7 mouse cellular contexts compared by ENCODE assay signal in genomic region chr13:55599566-55600540, GRCm38 (mm10). TPM values are rescaled to one million over a fixed set of nuclear protein-coding genes. Genes with fewer than 3 reads are reported as not detected.
DNase-seq lines count a peak whose midpoint lies in the region; ATAC-seq and TF ChIP-seq lines count a peak whose summit lies in the region.

B4galt7 (plus strand) TSS chr13:55599896.

- no peaks in the 10 kb centered on the region for H3K27me3 ChIP-seq in embryonic facial prominence, embryonic 11.5 days (ENCODE audit: control insufficient read depth, insufficient read depth, low read length)
- no peaks in the 10 kb centered on the region for H3K27me3 ChIP-seq in limb, embryonic 11.5 days (ENCODE audit: control insufficient read depth, insufficient read depth, low read length)
- no peaks in the 10 kb centered on the region for H3K27me3 ChIP-seq in midbrain, embryonic 13.5 days
- no peaks in the 10 kb centered on the region for H3K27me3 ChIP-seq in small intestine, adult 2 months (ENCODE audit: control insufficient read depth, insufficient read depth, low read length)

- no peak for TF ChIP-seq CTCF in small intestine, adult 2 months (IDR thresholded peaks at IDR 0.05; ENCODE audit: extremely low read depth, insufficient read length, insufficient replicate concordance, low read depth, low read length)

- no peak within 1 kb of the TSS for H3K27ac ChIP-seq in embryonic facial prominence, embryonic 11.5 days (replicated peaks; ENCODE audit: low read depth, low read length)
- H3K27ac ChIP-seq in limb, embryonic 11.5 days (replicated peaks; ENCODE audit: low read depth, low read length): no peak within 1 kb of the TSS; the same call in 1 of the 2 replicates
- peak within 1 kb of the TSS; percentile 81 for H3K27ac ChIP-seq in midbrain, embryonic 13.5 days
- peak within 1 kb of the TSS; percentile 11; the same call in 1 of the 2 replicates for H3K27ac ChIP-seq in small intestine, adult 2 months (ENCODE audit: insufficient read depth, low read depth, low read length)

- H3K4me2 ChIP-seq in embryonic facial prominence, embryonic 11.5 days (ENCODE audit: low read depth, low read length): peak within 1 kb of the TSS; percentile 38
- peak within 1 kb of the TSS; percentile 64 for H3K4me2 ChIP-seq in limb, embryonic 11.5 days (ENCODE audit: low read depth, severe bottlenecking)
- H3K4me2 ChIP-seq in midbrain, embryonic 13.5 days (replicated peaks): peak within 1 kb of the TSS; percentile 80

- no peak; the same call in none of the 2 replicates for TF ChIP-seq POLR2A in small intestine, adult 2 months (IDR thresholded peaks at IDR 0.05; ENCODE audit: low read depth, low read length)

- peak; percentile 96 for DNase-seq in adrenal gland, postnatal 10 days
- DNase-seq in embryonic facial prominence, embryonic 11.5 days (ENCODE audit: low spot score): peak; percentile 83
- DNase-seq in heart, adult 11 months: peak; percentile 99
- DNase-seq in kidney, adult 18-20 months: peak; percentile 91
- DNase-seq in limb, embryonic 11.5 days (ENCODE audit: low spot score): peak; percentile 85

- H3K36me3 ChIP-seq in embryonic facial prominence, embryonic 11.5 days (replicated peaks; ENCODE audit: control insufficient read depth, insufficient read depth, low read depth, low read length): peaks cover 8% of the 10 kb centered on the region
- H3K36me3 ChIP-seq in limb, embryonic 11.5 days (ENCODE audit: control insufficient read depth, insufficient read depth, low read length): peaks cover 14% of the 10 kb centered on the region; the same call in 1 of the 2 replicates
- peaks cover 51% of the 10 kb centered on the region for H3K36me3 ChIP-seq in midbrain, embryonic 13.5 days
- peaks cover 33% of the 10 kb centered on the region for H3K36me3 ChIP-seq in small intestine, adult 2 months (ENCODE audit: control insufficient read depth, insufficient read depth, low read length)

- peak within 1 kb of the TSS; percentile 61 for H3K9ac ChIP-seq in embryonic facial prominence, embryonic 11.5 days (replicated peaks; ENCODE audit: low read length)
- peak within 1 kb of the TSS; percentile 81 for H3K9ac ChIP-seq in limb, embryonic 11.5 days (ENCODE audit: low read length)
- H3K9ac ChIP-seq in midbrain, embryonic 13.5 days (replicated peaks): peak within 1 kb of the TSS; percentile 90

- peak; percentile 79 for ATAC-seq in embryonic facial prominence, embryonic 11.5 days (replicated peaks; ENCODE audit: insufficient number of reproducible peaks, low FRiP score, low TSS enrichment, low read depth)
- peak; percentile 84 for ATAC-seq in limb, embryonic 11.5 days (ENCODE audit: insufficient number of reproducible peaks, low FRiP score, low TSS enrichment, low read depth)
- ATAC-seq in midbrain, embryonic 13.5 days: peak; percentile 88

- peak within 1 kb of the TSS; percentile 51 for H3K4me3 ChIP-seq in embryonic facial prominence, embryonic 11.5 days (ENCODE audit: low read depth, low read length)
- H3K4me3 ChIP-seq in limb, embryonic 11.5 days (ENCODE audit: low read depth, low read length): peak within 1 kb of the TSS; percentile 86
- peak within 1 kb of the TSS; percentile 93 for H3K4me3 ChIP-seq in midbrain, embryonic 13.5 days (replicated peaks)
- peak within 1 kb of the TSS; percentile 95 for H3K4me3 ChIP-seq in small intestine, adult 2 months (ENCODE audit: low read depth, low read length)

- no peaks in the 10 kb centered on the region for H3K9me3 ChIP-seq in embryonic facial prominence, embryonic 11.5 days (replicated peaks; ENCODE audit: control insufficient read depth, low read length)
- no peaks in the 10 kb centered on the region for H3K9me3 ChIP-seq in limb, embryonic 11.5 days (ENCODE audit: control insufficient read depth, low read length)
- H3K9me3 ChIP-seq in midbrain, embryonic 13.5 days: no peaks in the 10 kb centered on the region

- peaks cover 2% of the 10 kb centered on the region; the same call in 1 of the 2 replicates for H3K4me1 ChIP-seq in embryonic facial prominence, embryonic 11.5 days (ENCODE audit: control insufficient read depth, insufficient read depth, low read length)
- H3K4me1 ChIP-seq in limb, embryonic 11.5 days (ENCODE audit: control insufficient read depth, insufficient read depth, low read length): peaks cover 5% of the 10 kb centered on the region
- peaks cover 27% of the 10 kb centered on the region for H3K4me1 ChIP-seq in midbrain, embryonic 13.5 days (replicated peaks)
- H3K4me1 ChIP-seq in small intestine, adult 2 months (ENCODE audit: control insufficient read depth, insufficient read depth, insufficient read length, low read length): no peaks in the 10 kb centered on the region; the same call in 1 of the 2 replicates

- 10% methylated on average over 49 of the region's 51 CpGs for WGBS in embryonic facial prominence, embryonic 11.5 days
- whole genome bisulfite sequencing in limb, embryonic 11.5 days: 10% methylated on average over 51 of the region's 51 CpGs
- WGBS in midbrain, embryonic 13.5 days: 10% methylated on average over 51 of the region's 51 CpGs
- WGBS in small intestine, adult 2 months: 5% methylated on average over 51 of the region's 51 CpGs

RNA-seq across cellular contexts. Expression of gene B4galt7, which starts in this region (rescaled TPM):
- total RNA-seq in adrenal gland, postnatal 10 days (2021): 10 to 100 TPM; 11.7 to 14.9 TPM
- polyA plus RNA-seq in embryonic facial prominence, embryonic 11.5 days (2014; fragmentation: Nextera tagmentation; extraction: Ambion mirVana): 14.2 and 16.3 TPM in 2 replicates
- polyA plus RNA-seq in limb, embryonic 11.5 days (2014; fragmentation: Nextera tagmentation; extraction: Ambion mirVana): 16.9 and 21.3 TPM in 2 replicates
- polyA plus RNA-seq in midbrain, embryonic 13.5 days (2015; fragmentation: Nextera tagmentation; extraction: Ambion mirVana): 45.5 and 47.4 TPM in 2 replicates
- polyA plus RNA-seq in small intestine, adult 2 months (2012; rRNA removed): 11.4 and 16.7 TPM in 2 replicates

Comparison
In these comparisons a context has a peak if more than half of its experiments do, and no peak if none do; other contexts are left out.
1. H3K27ac ChIP-seq: peak in midbrain, embryonic 13.5 days (single experiment) and small intestine, adult 2 months (single experiment); none in embryonic facial prominence, embryonic 11.5 days (single experiment) and limb, embryonic 11.5 days (single experiment).
2. Peak in every context shown above with its lines, with median percentiles within 50 percentile points of each other: DNase-seq, ATAC-seq, H3K4me2 ChIP-seq, H3K4me3 ChIP-seq and H3K9ac ChIP-seq.